Mouse (Mus musculus) small intestine, adult 2 months (tissue): ENCODE data around the gene Pms2. TPM values are rescaled to one million over a fixed set of nuclear protein-coding genes. Genes with fewer than 3 reads are reported as not detected.

ENCODE experiments used
- H3K27ac ChIP-seq: fragments of 200-500 bp; 2 replicates; pipeline ENCODE4 v1.5.1; 2012; ENCODE audit warnings: low read depth, low read length, control low read depth, inconsistent platforms; ENCODE audit not compliant: insufficient read depth
- H3K27me3 ChIP-seq: fragments of 200-500 bp; 2 replicates; pipeline ENCODE4 v1.6.1; 2012; ENCODE audit warnings: mild to moderate bottlenecking, moderate library complexity, low read length, inconsistent platforms; ENCODE audit not compliant: control insufficient read depth, insufficient read depth
- H3K36me3 ChIP-seq: fragments of 200-500 bp; 2 replicates; pipeline ENCODE4 v1.6.1; 2012; ENCODE audit warnings: mild to moderate bottlenecking, low read length, control low read depth, inconsistent platforms; ENCODE audit not compliant: control insufficient read depth, insufficient read depth
- H3K4me1 ChIP-seq: fragments of 200-500 bp; 2 replicates; pipeline ENCODE4 v1.6.1; 2012; ENCODE audit warnings: low read length, inconsistent platforms, mixed read lengths; ENCODE audit not compliant: control insufficient read depth, insufficient read depth, insufficient read length
- H3K4me3 ChIP-seq: fragments of 200-500 bp; 2 replicates; pipeline ENCODE4 v1.5.1; 2012; ENCODE audit warnings: low read depth, mild to moderate bottlenecking, control low read depth, inconsistent platforms, low read length, moderate library complexity
- CTCF ChIP-seq: fragments of 200-500 bp; IDR thresholded peaks from 2 replicates; pipeline ENCODE4 v1.5.1; 2012; ENCODE audit warnings: low read depth, mild to moderate bottlenecking, control low read depth, inconsistent platforms, low read length, moderate library complexity, mixed read lengths; ENCODE audit not compliant: insufficient replicate concordance, insufficient read length; ENCODE audit errors: extremely low read depth
- POLR2A ChIP-seq: fragments of 200-500 bp; IDR thresholded peaks from 2 replicates; pipeline ENCODE4 v1.6.1; 2012; ENCODE audit warnings: low read depth, mild to moderate bottlenecking, control low read depth, inconsistent platforms, low read length, moderate library complexity
- WGBS: fragments of 180-500 bp; shearing (Covaris S2); methylation state at CpG from one replicate; pipeline ENCODE4 v1.1.7; 2018; 5-methylcytosine and 5-hydroxymethylcytosine counted together
- polyA plus RNA-seq: library from polyadenylated mRNA; depleted of rRNA; stranded (reverse); fragments of >200 nt; gene quantifications from 2 replicates; pipeline ENCODE4 v1.2.3, GENCODE M21; 2012

The Pms2 gene
- polyA plus RNA-seq, 1 experiment: 0.84 TPM

DNA sequence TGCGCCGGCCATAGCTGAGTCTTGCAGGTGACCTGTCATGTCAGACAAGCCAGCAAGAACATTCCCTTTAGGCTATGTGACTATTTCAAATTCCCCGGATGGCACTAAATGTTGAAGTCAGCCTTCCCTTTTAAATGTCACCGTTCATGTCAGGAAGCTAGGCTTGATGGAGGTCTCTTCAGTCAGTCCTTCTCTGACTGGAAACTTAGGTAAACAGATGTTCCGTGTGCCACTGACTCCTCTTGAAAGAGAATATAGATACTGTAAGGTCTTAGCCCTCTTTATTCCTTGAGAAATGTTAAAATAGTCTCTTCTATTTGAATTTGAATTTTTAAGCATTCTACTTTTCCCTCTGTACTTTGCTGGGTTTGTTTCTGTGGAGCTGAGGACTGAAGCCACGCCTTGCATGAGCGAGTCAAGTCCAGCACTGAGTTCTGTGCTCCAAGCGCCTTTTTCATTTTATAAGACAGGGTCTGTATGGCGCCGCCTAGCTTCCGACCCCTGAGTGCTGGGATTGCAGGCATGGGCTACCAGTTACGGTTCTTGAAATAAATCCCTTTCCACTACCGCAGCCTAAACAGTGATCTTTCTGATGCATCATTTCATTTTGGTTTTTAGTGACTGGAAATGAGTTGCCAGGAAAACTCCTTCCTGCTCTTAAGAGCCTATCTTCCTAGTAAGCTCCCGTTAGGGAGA, 12.0 kb upstream of the Pms2 start, which contains the start of gene Ankrd61:
Ankrd61 (minus strand) TSS at position 51 of the 696 bp plus-strand sequence.
- H3K4me1 ChIP-seq: no peaks in the 10 kb centered on the region
- TF ChIP-seq CTCF (no peak), POLR2A (no peak)
- H3K27ac ChIP-seq: no peak within 1 kb of the TSS
- H3K36me3 ChIP-seq: peaks cover 63% of the 10 kb centered on the region
- no peaks in the 10 kb centered on the region for H3K27me3 ChIP-seq
- H3K4me3 ChIP-seq: no peak within 1 kb of the TSS
- 89% methylated on average over 14 of the region's 14 CpGs for WGBS

DNA sequence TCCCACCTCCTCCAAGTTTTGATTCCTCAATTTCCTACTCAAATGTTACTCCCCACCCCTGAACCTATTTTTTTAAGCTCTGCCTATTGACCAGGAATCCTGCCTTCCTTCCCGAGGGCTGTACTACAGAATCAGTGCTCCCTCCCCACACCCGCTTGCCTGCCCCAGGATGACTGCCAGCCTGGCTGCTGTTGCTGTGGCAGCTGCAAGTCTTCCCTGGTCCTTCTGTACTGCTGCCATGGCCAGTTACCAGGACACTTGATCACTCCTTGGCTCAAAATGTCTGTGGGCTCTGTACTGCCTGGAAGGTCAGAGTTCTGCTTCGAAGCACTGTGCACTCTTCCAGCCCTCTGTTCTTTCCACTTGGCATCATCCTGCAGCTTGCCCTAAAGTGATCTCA, 7.7 kb upstream of the Pms2 start:
- Histone ChIP-seq H3K4me1 (no peaks in the 10 kb centered on the region), H3K36me3 (peaks cover 70% of the 10 kb centered on the region), H3K27me3 (no peaks in the 10 kb centered on the region), H3K27ac (no peak overlapping the region), H3K4me3 (no peak overlapping the region)
- TF ChIP-seq POLR2A: no peak
- TF ChIP-seq CTCF: no peak
- 78% methylated on average over 3 of the region's 3 CpGs for WGBS

DNA sequence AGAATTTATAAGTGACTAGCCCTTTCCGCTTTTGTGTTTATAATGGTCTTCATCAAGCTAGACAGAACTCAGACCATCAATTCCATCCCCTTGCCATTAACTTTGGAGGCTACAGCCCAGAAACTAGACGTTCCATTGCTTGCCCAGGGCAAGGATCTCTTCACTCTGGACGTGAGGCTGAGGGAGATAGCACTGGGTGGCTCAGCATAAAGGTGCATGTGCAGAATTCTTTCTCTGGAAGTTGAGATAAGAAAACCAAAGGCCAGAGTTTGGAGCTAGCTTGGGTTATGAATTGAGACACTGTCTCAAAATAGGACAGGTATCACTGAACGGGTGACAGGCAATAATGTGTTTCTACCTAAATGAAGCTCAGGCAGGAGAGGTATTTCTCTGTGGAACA, 6.0 kb upstream of the Pms2 start:
- Histone ChIP-seq H3K36me3 (peaks cover 56% of the 10 kb centered on the region), H3K4me1 (peaks cover 6% of the 10 kb centered on the region; the same call in 1 of the 2 replicates), H3K27ac (no peak overlapping the region), H3K4me3 (no peak overlapping the region), H3K27me3 (no peaks in the 10 kb centered on the region)
- WGBS: 72% methylated on average over 4 of the region's 4 CpGs
- TF ChIP-seq CTCF: no peak
- no peak for TF ChIP-seq POLR2A

DNA sequence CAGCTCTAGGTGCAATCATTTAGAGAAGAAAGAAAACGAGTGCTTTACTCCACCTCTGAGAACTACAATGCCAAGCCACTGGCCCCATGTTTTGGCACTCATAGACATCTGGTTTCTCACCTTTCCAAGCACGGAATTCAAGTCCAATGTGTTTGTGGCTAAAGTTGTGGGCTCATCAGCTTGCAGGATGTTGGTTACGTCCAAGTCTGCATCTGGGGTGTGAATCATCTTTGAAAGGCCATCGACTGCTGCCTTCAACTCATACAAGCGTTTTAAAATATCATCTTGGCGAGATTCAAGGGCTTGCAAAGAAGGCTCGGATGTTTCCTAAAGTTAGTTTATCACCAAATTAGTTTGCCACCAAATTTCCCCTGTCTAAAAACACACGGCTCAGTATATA, 3.3 kb upstream of the Pms2 start:
- Histone ChIP-seq H3K4me1 (peaks cover 6% of the 10 kb centered on the region; the same call in 1 of the 2 replicates), H3K36me3 (peaks cover 37% of the 10 kb centered on the region), H3K27ac (no peak overlapping the region), H3K4me3 (no peak overlapping the region), H3K27me3 (no peaks in the 10 kb centered on the region)
- WGBS: 84% methylated on average over 8 of the region's 8 CpGs
- no peak for TF ChIP-seq POLR2A
- no peak for TF ChIP-seq CTCF

DNA sequence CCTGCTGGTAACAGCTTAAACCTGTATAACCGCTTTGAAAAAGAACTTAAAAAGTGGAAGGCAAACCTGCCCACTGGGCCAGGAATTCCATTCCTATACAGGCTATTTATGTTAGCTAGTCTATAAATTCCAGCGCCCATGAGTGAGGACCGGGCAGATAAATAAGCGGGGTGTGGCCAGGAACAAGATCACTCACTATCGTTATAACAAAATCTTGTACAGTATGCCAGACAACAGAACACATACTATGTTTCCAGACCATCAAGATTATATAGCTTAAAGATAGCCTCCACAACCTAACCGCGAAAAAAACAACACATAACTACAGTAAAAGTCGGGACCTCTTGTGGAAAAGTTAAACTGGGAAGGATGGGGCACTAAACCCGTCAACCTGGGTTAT, 838 bp upstream of the Pms2 start:
- Histone ChIP-seq H3K27me3 (no peaks in the 10 kb centered on the region), H3K27ac (peak overlapping the region; percentile 66), H3K36me3 (peaks cover 15% of the 10 kb centered on the region), H3K4me1 (peaks cover 6% of the 10 kb centered on the region; the same call in 1 of the 2 replicates), H3K4me3 (peak overlapping the region; percentile 69)
- TF ChIP-seq POLR2A: no peak
- no peak for TF ChIP-seq CTCF
- under 1% methylated on average over 9 of the region's 9 CpGs for whole genome bisulfite sequencing

DNA sequence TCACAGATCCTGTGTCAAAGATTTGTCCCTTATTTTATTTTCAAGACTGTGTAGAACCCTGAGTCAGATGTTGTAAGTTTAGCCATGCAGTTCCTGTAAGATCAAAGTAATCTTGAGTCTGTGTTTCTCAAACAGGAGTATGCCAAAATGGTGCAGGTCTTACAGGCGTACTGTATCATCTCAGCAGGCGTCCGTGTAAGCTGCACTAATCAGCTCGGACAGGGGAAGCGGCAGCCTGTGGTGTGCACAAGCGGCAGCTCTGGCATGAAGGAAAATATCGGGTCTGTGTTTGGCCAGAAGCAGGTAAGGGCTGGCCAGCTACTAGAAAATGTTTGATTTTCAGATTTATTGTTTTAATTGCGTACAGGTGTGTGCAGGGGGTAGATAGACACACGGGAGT, 6.5 kb downstream of the Pms2 start:
- Histone ChIP-seq H3K27ac (no peak overlapping the region), H3K4me3 (no peak overlapping the region), H3K4me1 (peaks cover 3% of the 10 kb centered on the region; the same call in 1 of the 2 replicates), H3K27me3 (no peaks in the 10 kb centered on the region), H3K36me3 (peaks cover 20% of the 10 kb centered on the region)
- TF ChIP-seq POLR2A (no peak), CTCF (no peak)
- WGBS: 86% methylated on average over 9 of the region's 9 CpGs

DNA sequence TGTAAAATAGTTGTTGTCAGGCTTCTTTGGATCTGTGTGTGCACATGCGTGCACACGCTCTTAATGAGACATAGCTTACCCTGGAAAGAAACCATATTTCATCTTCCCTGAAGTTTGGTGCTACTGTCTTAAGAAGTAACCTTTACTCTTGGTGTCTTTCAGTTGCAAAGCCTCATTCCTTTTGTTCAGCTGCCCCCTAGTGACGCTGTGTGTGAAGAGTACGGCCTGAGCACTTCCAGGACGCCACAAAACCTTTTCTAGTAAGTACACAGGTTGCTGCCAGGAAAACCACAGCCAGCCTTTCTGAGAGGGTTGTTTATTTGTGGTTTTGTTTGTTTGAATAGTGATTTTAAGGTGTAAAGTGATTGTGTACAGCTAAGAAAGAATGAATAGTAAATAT, 7.7 kb downstream of the Pms2 start:
- no peak overlapping the region for H3K4me3 ChIP-seq
- no peaks in the 10 kb centered on the region for H3K27me3 ChIP-seq
- 40% methylated on average over 5 of the region's 5 CpGs for WGBS
- TF ChIP-seq CTCF (peak; percentile 69; the same call in 1 of the 2 replicates), POLR2A (no peak)
- no peak overlapping the region for H3K27ac ChIP-seq
- peaks cover 3% of the 10 kb centered on the region; the same call in 1 of the 2 replicates for H3K4me1 ChIP-seq
- H3K36me3 ChIP-seq: peaks cover 26% of the 10 kb centered on the region

DNA sequence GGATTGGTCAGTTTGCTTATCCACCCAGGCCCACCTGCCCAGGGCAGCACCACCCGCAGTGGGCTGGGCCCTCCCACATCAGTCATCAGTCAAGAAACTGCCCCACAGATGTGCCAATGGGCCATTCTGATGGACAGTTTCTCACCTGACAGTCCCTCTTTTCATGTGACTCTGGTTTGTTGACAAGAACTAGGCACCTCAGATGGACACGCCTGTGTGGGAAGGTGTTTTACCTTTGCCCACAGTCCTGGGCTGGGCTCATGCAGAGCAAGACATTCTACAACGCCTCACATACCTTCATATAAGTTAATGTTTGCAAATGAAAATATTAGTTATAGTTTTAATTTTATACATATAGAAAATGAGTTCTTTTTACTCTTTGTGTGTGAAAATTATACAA, 8.4 kb downstream of the Pms2 start:
- Histone ChIP-seq H3K36me3 (peaks cover 29% of the 10 kb centered on the region), H3K27me3 (no peaks in the 10 kb centered on the region), H3K4me3 (no peak overlapping the region), H3K4me1 (peaks cover 3% of the 10 kb centered on the region; the same call in 1 of the 2 replicates), H3K27ac (no peak overlapping the region)
- TF ChIP-seq POLR2A (no peak), CTCF (no peak)
- 68% methylated on average over 3 of the region's 3 CpGs for WGBS
